Mouse (Mus musculus): Measurements from ENCODE around the gene Lcor.

GRCm38 (mm10) chr19:41582918-41583514 lies 100.6 kb downstream of the Lcor start:
- TF ChIP-seq CTCF (IDR thresholded peaks at IDR 0.05; ENCODE audit: extremely low read depth, insufficient read length, insufficient replicate concordance, low read depth, low read length) (no peak), POLR2A (IDR thresholded peaks at IDR 0.05; ENCODE audit: low read depth, low read length) (no peak)
